Mouse (Mus musculus): Measurements from ENCODE around the gene Vgf. TPM values are rescaled to one million over a fixed set of nuclear protein-coding genes. Genes with fewer than 3 reads are reported as not detected.

The Vgf gene
- polyA plus RNA-seq, 1 experiment from 2014 or later: 0.12 TPM

- no peaks in the 10 kb centered on the region; the same call in 1 of the 2 replicates for H3K36me3 ChIP-seq (ENCODE audit: insufficient read depth, low read length)
- H3K4me3 ChIP-seq (ENCODE audit: low read depth, low read length): peak within 1 kb of the TSS; percentile 33
- peak within 1 kb of the TSS; percentile 90 for H3K27ac ChIP-seq (ENCODE audit: low read length)
- H3K27me3 ChIP-seq (replicated peaks; ENCODE audit: insufficient read depth, low read length): no peaks in the 10 kb centered on the region
- H3K9ac ChIP-seq (replicated peaks; ENCODE audit: low read depth): peak within 1 kb of the TSS; percentile 27; the same call in 1 of the 2 replicates
- peaks cover 40% of the 10 kb centered on the region for H3K4me1 ChIP-seq (ENCODE audit: insufficient read depth, low read depth, low read length)
- TF ChIP-seq CTCF (IDR thresholded peaks at IDR 0.05) (no peak), EP300 (IDR thresholded peaks at IDR 0.05) (peak; percentile 20; the same call in 1 of the 2 replicates)
- no peaks in the 10 kb centered on the region for H3K9me3 ChIP-seq (ENCODE audit: low read length)
- H3K4me2 ChIP-seq (replicated peaks; ENCODE audit: low read depth, low read length): peak within 1 kb of the TSS; percentile 56
- ATAC-seq (peak; percentile 87), DNase-seq (ENCODE audit: low spot score) (peak; percentile 97)
- 5% methylated on average over 23 of the region's 23 CpGs for WGBS
These were observed 46.1 kb downstream of the Vgf start, which contains the start of gene Serpine1 for GRCm38 (mm10) chr5:137072079-137072960. TSS of gene Serpine1 (minus strand) at chr5:137072268.

DNA sequence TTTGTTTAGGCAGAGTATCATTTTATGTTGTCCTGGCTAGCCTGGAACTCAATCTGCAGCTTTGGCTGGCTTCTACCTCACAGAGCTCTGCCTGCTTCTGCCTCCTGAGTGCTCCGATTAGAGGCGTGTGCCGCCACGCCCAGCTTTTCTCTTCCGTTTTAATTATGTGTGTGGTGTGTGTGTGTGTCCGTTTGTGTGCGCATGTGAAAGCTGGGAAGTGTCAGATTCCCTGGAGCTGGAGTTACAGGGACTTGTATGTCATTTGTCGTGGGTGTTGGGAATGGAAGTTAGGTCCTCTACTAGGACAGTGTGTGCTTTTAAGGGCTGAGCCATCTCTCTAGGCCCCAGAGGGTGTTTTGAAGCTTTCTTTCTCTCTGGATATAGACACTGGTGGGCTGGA, 46.9 kb downstream of the Vgf start:
- Histone ChIP-seq H3K9ac (replicated peaks; ENCODE audit: low read depth) (no peak overlapping the region), H3K27me3 (replicated peaks; ENCODE audit: insufficient read depth, low read length) (no peaks in the 10 kb centered on the region), H3K9me3 (ENCODE audit: low read length) (no peaks in the 10 kb centered on the region), H3K27ac (ENCODE audit: low read length) (peak overlapping the region; percentile 90), H3K4me1 (ENCODE audit: insufficient read depth, low read depth, low read length) (peaks cover 42% of the 10 kb centered on the region), H3K4me2 (replicated peaks; ENCODE audit: low read depth, low read length) (no peak overlapping the region), H3K36me3 (ENCODE audit: insufficient read depth, low read length) (no peaks in the 10 kb centered on the region; the same call in 1 of the 2 replicates), H3K4me3 (ENCODE audit: low read depth, low read length) (no peak overlapping the region)
- DNase-seq (ENCODE audit: low spot score): no peak
- no peak for TF ChIP-seq EP300 (IDR thresholded peaks at IDR 0.05)
- TF ChIP-seq CTCF (IDR thresholded peaks at IDR 0.05): no peak
- no peak for ATAC-seq
- WGBS: 85% methylated on average over 8 of the region's 8 CpGs

DNA sequence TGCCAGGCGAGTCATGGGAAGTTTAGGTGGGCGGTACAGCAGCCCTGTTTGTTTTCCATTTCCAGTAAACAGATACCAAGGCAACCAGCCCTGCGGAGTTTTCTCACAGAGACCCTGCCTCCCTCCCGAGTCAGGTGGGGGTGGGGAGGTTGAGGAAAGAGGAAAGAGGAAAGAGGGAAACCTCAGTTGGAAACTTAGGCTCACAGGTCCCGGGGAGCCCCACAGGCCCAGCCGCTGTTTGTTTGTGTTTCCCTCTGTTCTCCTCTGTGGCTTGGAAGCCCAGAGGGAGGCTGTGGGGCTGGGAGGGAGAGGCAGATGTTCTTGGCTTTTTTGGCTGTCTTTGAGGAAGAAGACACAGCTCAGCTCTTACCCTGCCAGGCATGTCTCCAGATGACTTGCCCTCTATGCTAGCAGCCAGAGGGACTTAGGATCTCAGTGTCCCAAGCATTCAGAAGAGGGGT, 48.0 kb downstream of the Vgf start:
- H3K27me3 ChIP-seq (replicated peaks; ENCODE audit: insufficient read depth, low read length): no peaks in the 10 kb centered on the region
- DNase-seq (ENCODE audit: low spot score): peak; percentile 63
- TF ChIP-seq CTCF (IDR thresholded peaks at IDR 0.05) (no peak), EP300 (IDR thresholded peaks at IDR 0.05) (no peak)
- H3K4me2 ChIP-seq (replicated peaks; ENCODE audit: low read depth, low read length): no peak overlapping the region
- peaks cover 50% of the 10 kb centered on the region for H3K4me1 ChIP-seq (ENCODE audit: insufficient read depth, low read depth, low read length)
- 20% methylated on average over 6 of the region's 6 CpGs for WGBS
- H3K9me3 ChIP-seq (ENCODE audit: low read length): no peaks in the 10 kb centered on the region
- no peaks in the 10 kb centered on the region for H3K36me3 ChIP-seq (ENCODE audit: insufficient read depth, low read length)
- H3K4me3 ChIP-seq (ENCODE audit: low read depth, low read length): no peak overlapping the region
- no peak overlapping the region for H3K9ac ChIP-seq (replicated peaks; ENCODE audit: low read depth)
- ATAC-seq: peak; percentile 4
- peak overlapping the region; percentile 70 for H3K27ac ChIP-seq (ENCODE audit: low read length)

DNA sequence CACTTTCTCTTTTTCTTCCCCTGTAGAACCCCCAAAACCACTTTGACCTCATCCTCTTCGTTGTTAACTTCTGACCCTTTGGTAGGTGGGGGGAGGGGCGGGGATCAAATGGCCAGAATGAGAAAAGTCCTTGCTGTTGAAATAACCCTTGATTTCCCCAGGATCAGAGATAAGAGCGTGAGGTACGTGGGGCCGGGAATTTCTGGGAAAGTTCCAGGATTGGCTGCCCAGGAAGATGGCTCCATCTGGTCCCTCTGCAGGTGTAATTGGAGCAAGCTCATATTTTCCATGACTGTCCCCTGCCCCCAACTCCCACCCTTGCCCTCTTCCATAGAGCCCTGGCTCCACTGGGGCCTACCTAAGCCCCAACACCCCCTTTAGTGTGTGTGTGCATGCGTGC, 49.5 kb downstream of the Vgf start:
- Histone ChIP-seq H3K9me3 (ENCODE audit: low read length) (no peaks in the 10 kb centered on the region), H3K4me1 (ENCODE audit: insufficient read depth, low read depth, low read length) (peaks cover 50% of the 10 kb centered on the region), H3K4me3 (ENCODE audit: low read depth, low read length) (no peak overlapping the region), H3K36me3 (ENCODE audit: insufficient read depth, low read length) (no peaks in the 10 kb centered on the region), H3K27ac (ENCODE audit: low read length) (peak overlapping the region; percentile 86), H3K4me2 (replicated peaks; ENCODE audit: low read depth, low read length) (no peak overlapping the region), H3K27me3 (replicated peaks; ENCODE audit: insufficient read depth, low read length) (no peaks in the 10 kb centered on the region), H3K9ac (replicated peaks; ENCODE audit: low read depth) (no peak overlapping the region)
- ATAC-seq: no peak
- 49% methylated on average over 6 of the region's 6 CpGs for WGBS
- no peak for DNase-seq (ENCODE audit: low spot score)
- TF ChIP-seq CTCF (IDR thresholded peaks at IDR 0.05) (no peak), EP300 (IDR thresholded peaks at IDR 0.05) (no peak)

DNA sequence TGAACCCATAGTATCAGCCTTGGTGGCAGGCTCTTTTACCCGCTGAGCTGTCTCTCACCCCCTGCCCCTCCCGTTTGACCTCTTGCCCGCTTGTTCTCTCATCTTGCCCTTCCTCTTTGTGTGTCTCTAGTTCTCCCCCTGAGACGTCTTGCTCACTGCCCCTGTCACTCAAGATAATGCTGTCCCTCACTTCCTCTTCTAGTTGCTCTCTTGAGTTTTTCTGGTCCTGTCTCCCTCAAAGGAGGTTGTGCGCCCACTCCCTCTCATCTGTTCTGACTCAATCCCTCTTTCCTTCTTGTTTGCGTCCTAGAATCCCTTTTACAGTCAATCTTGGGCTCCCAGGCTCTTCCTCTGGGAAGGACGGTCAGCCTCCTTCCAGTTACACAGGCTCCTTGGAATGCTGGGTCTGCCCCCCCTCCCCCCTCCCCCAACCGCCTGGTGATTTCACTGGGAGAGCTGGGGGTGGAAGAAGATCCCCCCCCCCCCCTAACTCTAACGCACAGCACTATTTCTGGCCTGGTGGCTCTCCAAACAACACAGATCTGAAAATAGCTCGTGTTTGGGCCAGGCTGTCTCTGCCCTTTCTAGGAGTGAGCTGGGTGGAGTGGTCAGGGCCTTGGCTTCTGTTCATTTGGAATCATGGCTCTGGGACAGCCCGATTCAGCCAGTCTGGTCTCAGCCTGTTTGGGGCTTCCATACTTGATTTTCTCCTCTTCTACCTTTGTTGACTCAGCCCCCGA, 50.2 kb downstream of the Vgf start:
- Histone ChIP-seq H3K27ac (ENCODE audit: low read length) (peak overlapping the region; percentile 86), H3K36me3 (ENCODE audit: insufficient read depth, low read length) (no peaks in the 10 kb centered on the region), H3K4me3 (ENCODE audit: low read depth, low read length) (no peak overlapping the region), H3K9me3 (ENCODE audit: low read length) (no peaks in the 10 kb centered on the region), H3K27me3 (replicated peaks; ENCODE audit: insufficient read depth, low read length) (no peaks in the 10 kb centered on the region), H3K4me2 (replicated peaks; ENCODE audit: low read depth, low read length) (no peak overlapping the region), H3K9ac (replicated peaks; ENCODE audit: low read depth) (no peak overlapping the region), H3K4me1 (ENCODE audit: insufficient read depth, low read depth, low read length) (peaks cover 50% of the 10 kb centered on the region)
- no peak for TF ChIP-seq CTCF (IDR thresholded peaks at IDR 0.05)
- 0 out of 2 replicates have a peak, but pooled peaks have one; percentile 10 for TF ChIP-seq EP300 (IDR thresholded peaks at IDR 0.05)
- ATAC-seq (peak; percentile 34), DNase-seq (ENCODE audit: low spot score) (peak; percentile 88)
- WGBS: 16% methylated on average over 11 of the region's 12 CpGs

- ATAC-seq (no peak), DNase-seq (ENCODE audit: low spot score) (peak; percentile 41)
- TF ChIP-seq EP300 (IDR thresholded peaks at IDR 0.05) (no peak), CTCF (IDR thresholded peaks at IDR 0.05) (no peak)
- peaks cover 46% of the 10 kb centered on the region for H3K4me1 ChIP-seq (ENCODE audit: insufficient read depth, low read depth, low read length)
- WGBS: 70% methylated on average over 7 of the region's 7 CpGs
- H3K9me3 ChIP-seq (ENCODE audit: low read length): no peaks in the 10 kb centered on the region
- H3K36me3 ChIP-seq (ENCODE audit: insufficient read depth, low read length): no peaks in the 10 kb centered on the region
- H3K9ac ChIP-seq (replicated peaks; ENCODE audit: low read depth): no peak overlapping the region
- H3K27ac ChIP-seq (ENCODE audit: low read length): peak overlapping the region; percentile 86
- no peak overlapping the region for H3K4me2 ChIP-seq (replicated peaks; ENCODE audit: low read depth, low read length)
- H3K4me3 ChIP-seq (ENCODE audit: low read depth, low read length): no peak overlapping the region
- H3K27me3 ChIP-seq (replicated peaks; ENCODE audit: insufficient read depth, low read length): no peaks in the 10 kb centered on the region
These were observed 51.0 kb downstream of the Vgf start for GRCm38 (mm10) chr5:137077187-137077586.

All from lung, postnatal 0 days (tissue).